Mouse (Mus musculus): ENCODE measurements around the gene Fam110a.

DNA sequence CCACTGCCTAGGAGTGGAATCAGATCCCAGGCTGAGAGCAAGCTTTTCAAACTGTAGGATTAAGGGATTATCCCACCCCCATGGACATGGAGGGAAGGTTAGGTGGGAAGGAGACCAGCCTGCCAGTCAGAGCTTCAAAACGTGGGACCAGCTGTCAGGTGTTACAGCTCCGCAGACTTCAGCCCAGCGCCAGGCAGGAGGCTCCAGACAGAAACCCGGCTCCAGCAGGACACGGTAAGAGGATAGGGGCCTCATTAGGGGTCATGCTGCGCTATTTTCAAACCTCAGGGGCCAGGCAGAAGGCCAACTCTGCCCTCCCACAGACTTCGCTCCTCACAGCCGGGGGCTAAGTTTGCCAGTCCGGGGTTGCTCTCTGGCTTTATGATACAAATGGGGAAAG lies 16.0 kb downstream of the Fam110a start:
- TF ChIP-seq POLR2A (IDR thresholded peaks at IDR 0.05; ENCODE audit: low read depth, low read length): no peak
- no peak for TF ChIP-seq CTCF (conservative IDR thresholded peaks at IDR 0.05; ENCODE audit: insufficient read depth, insufficient read length, low read depth, low read length)
